Mouse (Mus musculus) cortical plate, adult 2 months (tissue): Measurements from ENCODE around the gene 6330409D20Rik. TPM values are rescaled to one million over a fixed set of nuclear protein-coding genes. Genes with fewer than 3 reads are reported as not detected.

ENCODE experiments used
- H3K27ac ChIP-seq: fragments of 200-500 bp; 2 replicates; pipeline ENCODE4 v1.5.1; 2012; ENCODE audit warnings: low read length, control low read depth, inconsistent platforms; ENCODE audit not compliant: insufficient read depth
- H3K4me1 ChIP-seq: fragments of 200-500 bp; 2 replicates; pipeline ENCODE4 v1.6.1; 2011; ENCODE audit warnings: low read length; ENCODE audit not compliant: control insufficient read depth, insufficient read depth
- H3K4me3 ChIP-seq: fragments of 200-500 bp; 2 replicates; pipeline ENCODE4 v1.5.1; 2011; ENCODE audit warnings: mild to moderate bottlenecking, low read length, control low read depth; ENCODE audit not compliant: insufficient read depth
- CTCF ChIP-seq: fragments of 200-500 bp; IDR thresholded peaks from 2 replicates; pipeline ENCODE4 v1.5.1; 2011; ENCODE audit warnings: mild to moderate bottlenecking, control low read depth, low read length; ENCODE audit not compliant: insufficient read depth; ENCODE audit errors: extremely low read depth
- POLR2A ChIP-seq: fragments of 200-500 bp; IDR thresholded peaks from 2 replicates; pipeline ENCODE4 v1.6.1; 2011; ENCODE audit warnings: mild to moderate bottlenecking, low read length, control low read depth; ENCODE audit not compliant: insufficient read depth; ENCODE audit errors: extremely low read depth
- polyA plus RNA-seq: library from polyadenylated mRNA; depleted of rRNA; stranded (reverse); fragments of >200 nt; gene quantifications from 2 replicates; pipeline ENCODE4 v1.2.3, GENCODE M21; 2012

The 6330409D20Rik gene
- polyA plus RNA-seq, 1 experiment: 3.5 TPM

GRCm38 (mm10) chr2:32741273-32742172, 707 bp upstream of the 6330409D20Rik start:
- Histone ChIP-seq H3K4me1 (no peaks in the 10 kb centered on the region), H3K4me3 (peak overlapping the region; percentile 93), H3K27ac (peak overlapping the region; percentile 74)
- TF ChIP-seq POLR2A (peak; percentile 60; the same call in 1 of the 2 replicates), CTCF (no peak)

GRCm38 (mm10) chr2:32739311-32739710, 1.5 kb downstream of the 6330409D20Rik start:
- H3K4me3 ChIP-seq: no peak overlapping the region
- H3K27ac ChIP-seq: no peak overlapping the region
- TF ChIP-seq CTCF (no peak), POLR2A (no peak)
- no peaks in the 10 kb centered on the region for H3K4me1 ChIP-seq

- Histone ChIP-seq H3K27ac (no peak overlapping the region), H3K4me3 (no peak overlapping the region), H3K4me1 (no peaks in the 10 kb centered on the region)
- TF ChIP-seq POLR2A: no peak
- TF ChIP-seq CTCF: no peak
Measured at GRCm38 (mm10) chr2:32737008-32737407, 3.8 kb downstream of the 6330409D20Rik start.

- no peak overlapping the region for H3K4me3 ChIP-seq
- H3K4me1 ChIP-seq: no peaks in the 10 kb centered on the region
- H3K27ac ChIP-seq: no peak overlapping the region
- TF ChIP-seq POLR2A (no peak), CTCF (no peak)
Measured at GRCm38 (mm10) chr2:32736306-32736829, 4.4 kb downstream of the 6330409D20Rik start.

- Histone ChIP-seq H3K27ac (peak overlapping the region; percentile 73; the same call in 1 of the 2 replicates), H3K4me1 (no peaks in the 10 kb centered on the region), H3K4me3 (no peak overlapping the region)
- TF ChIP-seq CTCF: no peak
- no peak for TF ChIP-seq POLR2A
Measured at GRCm38 (mm10) chr2:32734933-32735332, 5.9 kb downstream of the 6330409D20Rik start.

- no peaks in the 10 kb centered on the region for H3K4me1 ChIP-seq
- H3K4me3 ChIP-seq: no peak overlapping the region
- peak overlapping the region; percentile 73; the same call in 1 of the 2 replicates for H3K27ac ChIP-seq
- TF ChIP-seq CTCF: no peak
- no peak for TF ChIP-seq POLR2A
Measured at GRCm38 (mm10) chr2:32734480-32734879, 6.3 kb downstream of the 6330409D20Rik start.

GRCm38 (mm10) chr2:32732695-32733094, 8.1 kb downstream of the 6330409D20Rik start:
- Histone ChIP-seq H3K4me1 (no peaks in the 10 kb centered on the region), H3K4me3 (no peak overlapping the region)

GRCm38 (mm10) chr2:32731911-32732310, 8.9 kb downstream of the 6330409D20Rik start:
- Histone ChIP-seq H3K4me3 (no peak overlapping the region), H3K27ac (no peak overlapping the region), H3K4me1 (no peaks in the 10 kb centered on the region)
- TF ChIP-seq CTCF (no peak), POLR2A (no peak)

More at GRCm38 (mm10) chr2:32732695-32733094, 8.1 kb downstream of the 6330409D20Rik start:
- H3K27ac ChIP-seq: no peak overlapping the region
- TF ChIP-seq CTCF: no peak
- no peak for TF ChIP-seq POLR2A

GRCm38 (mm10) chr2:32730854-32731253, 10.0 kb downstream of the 6330409D20Rik start:
- H3K4me3 ChIP-seq: no peak overlapping the region
- no peak overlapping the region for H3K27ac ChIP-seq
- TF ChIP-seq POLR2A: no peak
- no peaks in the 10 kb centered on the region for H3K4me1 ChIP-seq

- Histone ChIP-seq H3K4me3 (no peak overlapping the region), H3K27ac (no peak overlapping the region), H3K4me1 (no peaks in the 10 kb centered on the region)
- TF ChIP-seq POLR2A: no peak
- TF ChIP-seq CTCF: no peak
Measured at GRCm38 (mm10) chr2:32729547-32729946, 11.3 kb downstream of the 6330409D20Rik start.
